Comparison of ENCODE assay signal across 8 mouse cellular contexts in the genomic region with DNA sequence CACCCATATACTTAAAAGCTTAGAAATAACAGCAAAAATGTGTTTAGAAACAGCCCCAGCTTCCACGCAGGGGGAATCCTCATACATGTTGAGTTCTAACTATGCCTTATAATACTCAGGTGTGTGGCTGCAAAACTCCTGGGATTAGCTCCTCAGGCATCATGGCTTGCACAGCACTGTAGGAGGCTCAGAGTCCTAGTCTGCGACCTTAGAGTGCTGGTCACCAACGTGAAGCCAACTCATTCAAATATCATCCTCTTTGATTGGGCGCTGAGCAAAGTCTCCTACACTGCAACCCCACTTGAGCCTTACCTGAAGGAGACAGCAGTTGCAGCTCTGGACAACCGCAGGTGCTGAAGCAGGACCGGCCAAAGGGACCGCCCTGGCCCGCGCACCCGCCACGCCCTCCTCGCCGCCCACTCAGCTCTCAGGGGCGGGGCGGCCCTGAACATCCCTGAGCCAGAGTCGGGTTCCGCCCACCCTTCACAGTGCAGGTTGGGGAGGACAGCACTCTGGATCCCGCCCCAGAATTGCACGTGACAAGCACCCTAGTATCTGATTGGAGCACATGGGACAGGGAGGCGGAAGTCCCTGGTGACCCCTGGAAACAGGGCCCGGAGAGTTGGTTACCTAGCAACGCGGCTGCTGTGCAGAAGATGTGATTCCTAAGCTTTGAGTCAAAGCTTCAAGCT.
DNase-seq lines count a peak whose midpoint lies in the region; ATAC-seq and TF ChIP-seq lines count a peak whose summit lies in the region.

No protein-coding gene starts in this region.

- H3K36me3 ChIP-seq in embryonic facial prominence, embryonic 15.5 days: no peaks in the 10 kb centered on the region
- no peaks in the 10 kb centered on the region for H3K36me3 ChIP-seq in kidney, adult 2 months (ENCODE audit: control insufficient read depth, insufficient read depth, low read length)
- no peaks in the 10 kb centered on the region for H3K36me3 ChIP-seq in limb, embryonic 10.5 days
- no peaks in the 10 kb centered on the region for H3K36me3 ChIP-seq in midbrain, embryonic 11.5 days (ENCODE audit: control insufficient read depth, insufficient read depth, low read length)
- no peaks in the 10 kb centered on the region for H3K36me3 ChIP-seq in small intestine, adult 2 months (ENCODE audit: control insufficient read depth, insufficient read depth, low read length)

- peak overlapping the region; percentile 76 for H3K4me2 ChIP-seq in embryonic facial prominence, embryonic 15.5 days (replicated peaks)
- peak overlapping the region; percentile 54 for H3K4me2 ChIP-seq in midbrain, embryonic 11.5 days

- peak; percentile 98 for DNase-seq in brain, embryonic 14.5 days (ENCODE audit: low read depth)
- DNase-seq in heart, adult 9 months (ENCODE audit: low spot score in 2 of 2): peak; percentile 82 to 83
- peak; percentile 92 for DNase-seq in kidney, adult 2 months
- peak; percentile 89 for DNase-seq in limb, embryonic 10.5 days (ENCODE audit: low spot score)
- peak; percentile 96 for DNase-seq in midbrain, embryonic 11.5 days (ENCODE audit: low spot score, missing footprints)

- no peak overlapping the region for H3K27ac ChIP-seq in embryonic facial prominence, embryonic 15.5 days (replicated peaks)
- H3K27ac ChIP-seq in kidney, adult 2 months (ENCODE audit: insufficient read depth, low read depth, low read length): no peak overlapping the region
- no peak overlapping the region for H3K27ac ChIP-seq in limb, embryonic 10.5 days
- no peak overlapping the region for H3K27ac ChIP-seq in midbrain, embryonic 11.5 days (ENCODE audit: low read depth, low read length)
- H3K27ac ChIP-seq in small intestine, adult 2 months (ENCODE audit: insufficient read depth, low read depth, low read length): no peak overlapping the region

- H3K4me1 ChIP-seq in embryonic facial prominence, embryonic 15.5 days: peaks cover 8% of the 10 kb centered on the region; the same call in 1 of the 2 replicates
- no peaks in the 10 kb centered on the region for H3K4me1 ChIP-seq in kidney, adult 2 months (ENCODE audit: control insufficient read depth, insufficient read depth, low read length)
- peaks cover 6% of the 10 kb centered on the region; the same call in 1 of the 2 replicates for H3K4me1 ChIP-seq in limb, embryonic 10.5 days
- H3K4me1 ChIP-seq in midbrain, embryonic 11.5 days (ENCODE audit: control insufficient read depth, insufficient read depth, low read length): 0 out of 2 replicates have a peak, but pooled peaks cover 5% of the 10 kb centered on the region
- no peaks in the 10 kb centered on the region for H3K4me1 ChIP-seq in small intestine, adult 2 months (ENCODE audit: control insufficient read depth, insufficient read depth, insufficient read length, low read length)

- WGBS in embryonic facial prominence, embryonic 15.5 days: 1% methylated on average over 23 of the region's 23 CpGs
- WGBS in kidney, adult 2 months: 2% methylated on average over 23 of the region's 23 CpGs
- 2% methylated on average over 23 of the region's 23 CpGs for WGBS in limb, embryonic 10.5 days
- WGBS in midbrain, embryonic 11.5 days: 2% methylated on average over 23 of the region's 23 CpGs
- 5% methylated on average over 23 of the region's 23 CpGs for WGBS in small intestine, adult 2 months

- H3K27me3 ChIP-seq in embryonic facial prominence, embryonic 15.5 days: no peaks in the 10 kb centered on the region
- no peaks in the 10 kb centered on the region for H3K27me3 ChIP-seq in kidney, adult 2 months (replicated peaks; ENCODE audit: control insufficient read depth, insufficient read depth, low read length)
- no peaks in the 10 kb centered on the region for H3K27me3 ChIP-seq in limb, embryonic 10.5 days (ENCODE audit: low read depth, poor library complexity, severe bottlenecking)
- H3K27me3 ChIP-seq in midbrain, embryonic 11.5 days (ENCODE audit: control insufficient read depth, insufficient read depth, low read length): no peaks in the 10 kb centered on the region
- no peaks in the 10 kb centered on the region for H3K27me3 ChIP-seq in small intestine, adult 2 months (ENCODE audit: control insufficient read depth, insufficient read depth, low read length)

- TF ChIP-seq POLR2A in brain, embryonic 14.5 days (IDR thresholded peaks at IDR 0.05; ENCODE audit: borderline replicate concordance, extremely low read depth, insufficient read depth, insufficient read length, poor library complexity, severe bottlenecking): no peak; the same call in 1 of the 2 replicates
- TF ChIP-seq POLR2A in kidney, adult 2 months (IDR thresholded peaks at IDR 0.05; ENCODE audit: low read depth, low read length): no peak
- TF ChIP-seq POLR2A in small intestine, adult 2 months (IDR thresholded peaks at IDR 0.05; ENCODE audit: low read depth, low read length): no peak

- no peaks in the 10 kb centered on the region for H3K9me3 ChIP-seq in embryonic facial prominence, embryonic 15.5 days (replicated peaks)
- H3K9me3 ChIP-seq in limb, embryonic 10.5 days (replicated peaks): no peaks in the 10 kb centered on the region
- H3K9me3 ChIP-seq in midbrain, embryonic 11.5 days (ENCODE audit: control insufficient read depth, low read length): no peaks in the 10 kb centered on the region

- TF ChIP-seq CTCF in brain, embryonic 14.5 days (IDR thresholded peaks at IDR 0.05; ENCODE audit: borderline replicate concordance, extremely low read depth, insufficient read depth, insufficient read length): no peak
- TF ChIP-seq CTCF in kidney, adult 2 months (conservative IDR thresholded peaks at IDR 0.05; ENCODE audit: insufficient read depth, insufficient read length, low read depth, low read length): no peak
- TF ChIP-seq CTCF in small intestine, adult 2 months (IDR thresholded peaks at IDR 0.05; ENCODE audit: extremely low read depth, insufficient read length, insufficient replicate concordance, low read depth, low read length): no peak

- H3K9ac ChIP-seq in embryonic facial prominence, embryonic 15.5 days: no peak overlapping the region
- peak overlapping the region; percentile 45 for H3K9ac ChIP-seq in midbrain, embryonic 11.5 days (ENCODE audit: low read length)

- peak overlapping the region; percentile 39 for H3K4me3 ChIP-seq in embryonic facial prominence, embryonic 15.5 days (replicated peaks)
- peak overlapping the region; percentile 31 for H3K4me3 ChIP-seq in kidney, adult 2 months (ENCODE audit: insufficient read depth, low read depth, low read length)
- H3K4me3 ChIP-seq in limb, embryonic 10.5 days: peak overlapping the region; percentile 54
- H3K4me3 ChIP-seq in midbrain, embryonic 11.5 days (ENCODE audit: low read depth, low read length): peak overlapping the region; percentile 51
- peak overlapping the region; percentile 18 for H3K4me3 ChIP-seq in small intestine, adult 2 months (ENCODE audit: low read depth, low read length)

- peak; percentile 100 for ATAC-seq in embryonic facial prominence, embryonic 15.5 days (ENCODE audit: insufficient number of reproducible peaks, low FRiP score, low TSS enrichment, low read depth)
- ATAC-seq in midbrain, embryonic 11.5 days (ENCODE audit: low FRiP score): peak; percentile 100
- no peak for ATAC-seq in activated CD4-positive, CD25-positive, alpha-beta regulatory T cell, adult 4 months
